Mouse (Mus musculus) liver, adult 2 months (tissue): ENCODE data around the gene Numbl.

Source experiments
- CTCF ChIP-seq: fragments of 200-500 bp; IDR thresholded peaks from 2 replicates; pipeline ENCODE4 v1.5.1; 2011; ENCODE audit warnings: low read depth, low read length, control low read depth
- POLR2A ChIP-seq: fragments of 200-500 bp; IDR thresholded peaks from 2 replicates; pipeline ENCODE4 v1.6.1; 2011; ENCODE audit warnings: low read length, control low read depth; ENCODE audit not compliant: insufficient read depth; ENCODE audit errors: extremely low read depth

- TF ChIP-seq CTCF (no peak), POLR2A (no peak)
Observed at GRCm38 (mm10) chr7:27305091-27305730, 47.0 kb downstream of the Numbl start.
